Mouse (Mus musculus) liver, embryonic 16.5 days (tissue): ENCODE data around the gene Hnf1b. TPM values are rescaled to one million over a fixed set of nuclear protein-coding genes. Genes with fewer than 3 reads are reported as not detected.

Experiments
- ATAC-seq: fragments of 200-750 bp; cut with Nextera tagmentation; 2 replicates; pipeline ENCODE4 v1.8.0; 2017; ENCODE audit warnings: low read depth, mild to moderate bottlenecking, moderate number of reproducible peaks, moderate library complexity
- H3K27ac ChIP-seq: fragments of 300-500 bp; sonication (generic); 2 replicates; pipeline ENCODE4 v1.5.1; 2014; ENCODE audit warnings: mild to moderate bottlenecking, low read length
- H3K27me3 ChIP-seq: fragments of 300-500 bp; sonication (generic); 2 replicates; pipeline ENCODE4 v1.6.1; 2014; ENCODE audit warnings: low read depth, low read length, mixed read lengths; ENCODE audit not compliant: control insufficient read depth, insufficient read depth
- H3K36me3 ChIP-seq: fragments of 300-500 bp; sonication (generic); 2 replicates; pipeline ENCODE4 v1.6.1; 2014; ENCODE audit warnings: mild to moderate bottlenecking; ENCODE audit not compliant: control insufficient read depth, insufficient read depth
- H3K4me1 ChIP-seq: fragments of 300-500 bp; sonication (generic); 2 replicates; pipeline ENCODE4 v1.6.1; 2014; ENCODE audit warnings: low read depth, low read length, mixed read lengths; ENCODE audit not compliant: control insufficient read depth
- H3K4me2 ChIP-seq: fragments of 300-500 bp; sonication (generic); 2 replicates; pipeline ENCODE4 v1.6.1; 2014; ENCODE audit warnings: low read depth, low read length, mixed read lengths
- H3K4me3 ChIP-seq: fragments of 300-500 bp; sonication (generic); 2 replicates; pipeline ENCODE4 v1.5.1; 2014; ENCODE audit warnings: low read depth, mild to moderate bottlenecking, low read length
- H3K9ac ChIP-seq: fragments of 300-500 bp; sonication (generic); 2 replicates; pipeline ENCODE4 v1.6.1; 2014; ENCODE audit warnings: low read depth, low read length
- H3K9me3 ChIP-seq: fragments of 300-500 bp; sonication (generic); replicated peaks from 2 replicates; pipeline ENCODE4 v1.6.1; 2016; ENCODE audit warnings: low read length; ENCODE audit not compliant: control insufficient read depth
- WGBS: fragments of 180-500 bp; shearing (Covaris S2); extraction: QIAGEN DNeasy Blood & Tissue Kit; methylation state at CpG from one replicate; pipeline ENCODE4 v1.1.7; 2014; ENCODE audit not compliant: insufficient replicate concordance; 5-methylcytosine and 5-hydroxymethylcytosine counted together
- polyA plus RNA-seq: library from polyadenylated mRNA; unstranded; fragments of >200 nt; fragmentation: Nextera tagmentation; extraction: Ambion mirVana; gene quantifications from 2 replicates; pipeline ENCODE4 v1.2.1, GENCODE M21; 2015

Hnf1b gene
- polyA plus RNA-seq, 1 experiment from 2014 or later = 5.9 TPM

DNA sequence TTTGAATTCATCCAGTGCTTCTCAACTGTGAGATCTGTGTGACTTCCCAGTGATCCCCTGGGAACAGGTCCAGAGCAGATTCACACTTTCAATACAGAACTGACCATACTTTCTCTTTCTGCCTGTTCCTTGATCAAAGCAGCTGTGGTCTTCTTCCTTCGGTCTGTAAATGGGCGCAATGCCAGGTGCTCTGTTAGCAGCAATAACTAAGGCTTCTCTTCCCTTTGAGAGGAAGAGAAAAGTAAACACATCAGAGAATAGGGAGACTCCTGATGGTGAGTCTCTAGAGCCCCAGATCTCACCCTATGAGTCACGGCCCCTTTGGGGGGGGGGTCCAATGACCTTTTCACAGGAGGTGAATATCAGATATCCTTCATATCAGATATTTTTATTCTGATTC is 29.3 kb downstream of the Hnf1b start:
- no peak overlapping the region for H3K4me2 ChIP-seq
- no peaks in the 10 kb centered on the region for H3K27me3 ChIP-seq
- peak overlapping the region; percentile 56; the same call in 1 of the 2 replicates for H3K27ac ChIP-seq
- peaks cover 8% of the 10 kb centered on the region; the same call in 1 of the 2 replicates for H3K4me1 ChIP-seq
- H3K9me3 ChIP-seq = no peaks in the 10 kb centered on the region
- WGBS = 58% methylated on average over 3 of the region's 3 CpGs
- H3K4me3 ChIP-seq = no peak overlapping the region
- no peak for ATAC-seq
- no peaks in the 10 kb centered on the region for H3K36me3 ChIP-seq
- H3K9ac ChIP-seq = no peak overlapping the region

DNA sequence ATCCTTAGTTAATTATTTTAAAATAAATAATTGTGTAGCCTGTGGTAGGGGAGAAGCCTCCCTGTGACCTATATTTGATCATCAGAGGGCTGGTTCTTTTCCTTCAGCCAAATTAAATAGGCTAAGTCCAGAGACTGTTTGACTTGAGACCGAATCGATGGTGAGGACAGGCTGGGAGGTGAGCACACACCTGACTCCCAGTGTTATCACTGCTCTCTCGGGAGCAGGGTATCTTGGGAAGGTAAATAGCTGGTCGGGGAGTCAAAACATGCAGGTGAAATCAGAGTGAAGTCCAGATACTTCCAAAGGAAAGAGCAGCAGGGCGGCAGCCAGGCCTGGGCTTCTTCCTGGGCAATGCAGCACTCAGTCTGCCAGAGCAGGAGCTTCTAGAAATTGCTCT is 31.6 kb downstream of the Hnf1b start:
- no peaks in the 10 kb centered on the region for H3K27me3 ChIP-seq
- H3K4me1 ChIP-seq = peaks cover 8% of the 10 kb centered on the region; the same call in 1 of the 2 replicates
- no peak overlapping the region for H3K4me3 ChIP-seq
- H3K27ac ChIP-seq = peak overlapping the region; percentile 3
- 35% methylated on average over 5 of the region's 5 CpGs for WGBS
- H3K9me3 ChIP-seq = no peaks in the 10 kb centered on the region
- H3K4me2 ChIP-seq = no peak overlapping the region
- peak; percentile 80 for ATAC-seq
- H3K9ac ChIP-seq = no peak overlapping the region
- H3K36me3 ChIP-seq = no peaks in the 10 kb centered on the region

DNA sequence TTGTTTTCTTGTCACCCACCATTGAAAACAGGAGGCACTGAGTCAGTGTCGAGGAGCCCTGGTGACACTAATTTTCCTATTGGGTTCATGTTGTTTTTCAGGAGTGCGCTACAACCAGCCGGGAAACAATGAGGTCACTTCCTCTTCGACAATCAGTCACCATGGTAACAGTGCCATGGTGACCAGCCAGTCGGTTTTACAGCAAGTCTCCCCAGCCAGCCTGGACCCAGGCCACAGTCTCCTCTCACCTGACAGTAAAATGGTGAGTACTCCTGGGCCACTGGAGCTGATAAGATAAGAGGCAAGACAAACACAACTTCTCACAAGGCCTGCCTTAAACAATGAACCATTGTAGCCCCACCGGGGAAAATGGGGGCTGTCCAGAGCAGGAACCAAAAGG is 32.7 kb downstream of the Hnf1b start:
- Histone ChIP-seq H3K4me1 (peaks cover 8% of the 10 kb centered on the region; the same call in 1 of the 2 replicates), H3K36me3 (no peaks in the 10 kb centered on the region), H3K9ac (no peak overlapping the region), H3K27ac (0 out of 2 replicates have a peak overlapping the region, but pooled peaks have one; percentile 31), H3K4me3 (no peak overlapping the region), H3K9me3 (no peaks in the 10 kb centered on the region), H3K27me3 (no peaks in the 10 kb centered on the region), H3K4me2 (no peak overlapping the region)
- WGBS = 13% methylated on average over 6 of the region's 6 CpGs
- no peak for ATAC-seq

DNA sequence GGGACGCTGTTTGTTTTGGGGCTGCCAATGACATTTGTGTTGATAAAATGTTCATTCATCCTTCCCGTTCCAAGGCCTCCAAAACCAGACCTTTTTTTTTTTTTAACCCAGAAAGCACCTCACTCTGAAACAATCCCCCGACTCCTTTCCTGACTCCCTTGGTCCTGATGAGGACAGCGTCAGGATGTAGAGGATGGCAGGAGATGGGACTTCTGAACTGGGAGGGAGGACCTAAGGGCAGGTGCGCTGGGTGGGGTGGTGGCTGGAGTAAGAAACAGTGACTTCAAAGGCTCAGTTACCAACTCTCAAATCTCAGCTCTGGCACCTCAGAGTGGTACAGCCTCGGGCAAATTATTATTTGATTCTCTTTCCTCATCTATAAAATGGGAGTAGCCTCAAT is 33.2 kb downstream of the Hnf1b start:
- H3K27me3 ChIP-seq = no peaks in the 10 kb centered on the region

DNA sequence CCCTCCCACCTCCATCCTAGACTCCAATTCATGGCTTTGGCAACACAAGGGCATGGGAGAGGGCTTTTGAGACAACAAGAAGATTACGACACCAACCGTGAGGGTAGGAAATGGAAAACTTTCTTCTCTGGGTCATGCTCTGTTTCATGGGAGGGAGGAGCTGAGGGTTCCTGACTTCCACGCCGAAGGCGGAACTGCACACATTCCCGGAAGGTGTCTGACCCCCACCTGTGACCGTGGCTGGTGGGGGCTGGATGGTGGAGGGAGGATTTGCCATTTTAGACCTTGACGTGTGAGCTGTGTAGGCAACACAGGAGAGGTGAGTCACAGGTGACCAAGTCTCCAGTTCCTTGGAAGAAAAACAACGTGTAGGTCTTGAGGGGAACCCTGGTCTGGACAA is 33.9 kb downstream of the Hnf1b start:
- Histone ChIP-seq H3K9ac (no peak overlapping the region), H3K9me3 (no peaks in the 10 kb centered on the region), H3K4me3 (no peak overlapping the region), H3K36me3 (no peaks in the 10 kb centered on the region), H3K4me2 (no peak overlapping the region), H3K4me1 (peaks cover 8% of the 10 kb centered on the region; the same call in 1 of the 2 replicates), H3K27me3 (no peaks in the 10 kb centered on the region), H3K27ac (no peak overlapping the region)
- no peak for ATAC-seq
- 56% methylated on average over 9 of the region's 9 CpGs for WGBS

More for the DNA sequence above, 33.2 kb downstream of the Hnf1b start:
- no peak overlapping the region for H3K4me3 ChIP-seq
- H3K9me3 ChIP-seq = no peaks in the 10 kb centered on the region
- 34% methylated on average over 6 of the region's 6 CpGs for WGBS
- H3K9ac ChIP-seq = no peak overlapping the region
- no peak overlapping the region for H3K4me2 ChIP-seq
- peaks cover 8% of the 10 kb centered on the region; the same call in 1 of the 2 replicates for H3K4me1 ChIP-seq
- H3K36me3 ChIP-seq = no peaks in the 10 kb centered on the region
- H3K27ac ChIP-seq = no peak overlapping the region
- ATAC-seq = no peak

DNA sequence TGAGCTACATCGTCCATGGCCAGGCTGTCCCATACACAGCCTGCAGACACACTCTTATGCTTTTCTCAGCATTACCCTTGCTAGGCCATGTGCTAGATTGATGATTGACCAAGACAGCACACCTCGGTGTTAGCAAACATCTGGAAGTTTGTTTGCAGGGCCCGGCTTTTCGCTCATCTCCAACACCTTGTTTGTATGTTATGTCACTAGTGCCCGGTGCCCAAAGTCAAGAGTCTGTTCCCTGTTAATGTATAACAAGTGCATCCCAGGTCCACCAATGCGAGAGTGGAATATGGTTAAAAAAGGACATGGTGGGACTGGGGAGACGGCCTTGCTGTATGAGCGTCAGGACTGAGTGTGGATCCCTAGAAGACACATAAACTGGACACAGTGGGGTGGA is 35.3 kb downstream of the Hnf1b start:
- Histone ChIP-seq H3K9ac (no peak overlapping the region), H3K27me3 (no peaks in the 10 kb centered on the region), H3K36me3 (no peaks in the 10 kb centered on the region), H3K4me1 (peaks cover 6% of the 10 kb centered on the region; the same call in 1 of the 2 replicates), H3K4me3 (no peak overlapping the region), H3K4me2 (no peak overlapping the region), H3K9me3 (no peaks in the 10 kb centered on the region), H3K27ac (no peak overlapping the region)
- WGBS = 58% methylated on average over 8 of the region's 8 CpGs
- ATAC-seq = peak; percentile 59

DNA sequence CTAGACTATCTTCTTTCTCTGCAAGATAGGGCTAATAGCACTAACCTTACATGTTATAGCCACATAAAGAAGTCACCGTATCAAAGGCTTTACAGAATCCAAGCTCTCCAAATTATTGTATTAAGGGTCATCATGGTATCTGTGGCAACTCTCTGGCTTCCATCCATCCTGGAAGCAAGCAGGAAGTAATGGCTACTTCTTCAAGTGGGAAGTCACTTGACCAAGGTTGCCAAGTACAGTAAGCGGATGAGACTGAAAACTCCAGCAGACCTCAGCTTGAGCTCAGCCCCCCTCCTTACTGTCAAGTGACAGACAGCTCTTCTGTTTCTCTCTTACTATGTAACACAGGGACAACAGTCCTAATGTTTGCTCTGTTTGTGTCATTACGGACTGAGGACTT is 36.9 kb downstream of the Hnf1b start:
- ATAC-seq = no peak
- no peak overlapping the region for H3K4me3 ChIP-seq
- peaks cover 6% of the 10 kb centered on the region; the same call in 1 of the 2 replicates for H3K4me1 ChIP-seq
- H3K9ac ChIP-seq = no peak overlapping the region
- H3K27me3 ChIP-seq = no peaks in the 10 kb centered on the region
- no peaks in the 10 kb centered on the region for H3K9me3 ChIP-seq
- no peak overlapping the region for H3K4me2 ChIP-seq
- WGBS = 58% methylated on average over 3 of the region's 3 CpGs
- no peaks in the 10 kb centered on the region for H3K36me3 ChIP-seq
- H3K27ac ChIP-seq = no peak overlapping the region

DNA sequence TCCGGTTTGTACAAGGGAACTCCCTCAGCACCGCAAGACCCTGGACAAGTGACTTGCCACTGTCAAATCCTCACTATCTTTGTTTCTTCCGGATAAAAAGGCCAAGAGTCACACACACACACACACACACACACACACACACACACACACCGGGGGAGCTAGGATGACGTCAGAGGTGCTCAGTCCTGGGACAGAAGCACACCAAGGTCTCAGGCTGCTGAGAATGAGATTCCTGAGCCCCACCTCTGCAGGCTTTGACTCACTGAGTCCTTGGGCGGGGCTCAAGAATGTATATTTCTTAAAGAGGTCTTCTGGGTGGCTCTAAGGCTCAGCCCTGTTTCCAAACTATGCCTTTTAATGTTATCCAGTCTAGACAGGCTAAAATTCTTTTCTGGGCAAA is 41.5 kb downstream of the Hnf1b start:
- Histone ChIP-seq H3K4me3 (no peak overlapping the region), H3K36me3 (no peaks in the 10 kb centered on the region), H3K9me3 (no peaks in the 10 kb centered on the region), H3K27me3 (no peaks in the 10 kb centered on the region), H3K9ac (no peak overlapping the region), H3K27ac (no peak overlapping the region), H3K4me2 (no peak overlapping the region), H3K4me1 (no peaks in the 10 kb centered on the region; the same call in 1 of the 2 replicates)
- WGBS = 46% methylated on average over 6 of the region's 6 CpGs
- no peak for ATAC-seq

DNA sequence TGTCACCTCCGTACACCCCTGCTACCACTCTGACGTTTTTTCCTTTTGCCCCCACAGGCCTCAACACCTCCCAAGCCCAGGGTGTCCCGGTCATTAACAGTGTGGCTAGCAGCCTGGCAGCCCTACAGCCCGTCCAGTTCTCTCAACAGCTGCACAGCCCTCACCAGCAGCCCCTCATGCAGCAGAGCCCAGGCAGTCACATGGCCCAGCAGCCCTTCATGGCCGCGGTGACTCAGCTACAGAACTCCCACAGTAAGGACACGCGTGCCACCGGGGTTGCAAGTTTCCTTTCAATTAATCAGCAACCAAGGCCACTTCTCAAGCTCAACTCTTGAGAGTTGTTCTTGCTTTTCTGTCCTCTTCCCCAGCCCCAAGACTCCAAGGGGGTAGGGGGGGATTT is 43.5 kb downstream of the Hnf1b start:
- WGBS = 69% methylated on average over 9 of the region's 9 CpGs
- no peaks in the 10 kb centered on the region for H3K27me3 ChIP-seq
- ATAC-seq = no peak

More for the DNA sequence above, 43.5 kb downstream of the Hnf1b start:
- H3K4me1 ChIP-seq = no peaks in the 10 kb centered on the region; the same call in 1 of the 2 replicates
- H3K27ac ChIP-seq = no peak overlapping the region
- H3K9me3 ChIP-seq = no peaks in the 10 kb centered on the region
- no peak overlapping the region for H3K4me2 ChIP-seq
- H3K4me3 ChIP-seq = no peak overlapping the region
- no peaks in the 10 kb centered on the region for H3K36me3 ChIP-seq
- H3K9ac ChIP-seq = no peak overlapping the region
